Mouse (Mus musculus) midbrain, embryonic 14.5 days (tissue): ENCODE measurements at regions not wholly inside any gene's neighbourhood (a gene's known extent, or its start where the extent isn't known, plus 50 kb on each side); places are given as distances from the start of the nearest gene placed in this dataset.

Experiments
- ATAC-seq: fragments of 200-750 bp; cut with Nextera tagmentation; 2 replicates; pipeline ENCODE4 v1.8.0; 2017; ENCODE audit warnings: moderate number of reproducible peaks, moderate library complexity; ENCODE audit not compliant: low FRiP score, low TSS enrichment
- DNase-seq: peaks from one replicate; pipeline ENCODE4 v3.0.0-alpha.2; 2015
- H3K27ac ChIP-seq: fragments of 300-500 bp; sonication (generic); replicated peaks from 2 replicates; pipeline ENCODE4 v1.5.1; 2014; ENCODE audit warnings: mild to moderate bottlenecking, low read depth, low read length, moderate library complexity
- H3K27me3 ChIP-seq: fragments of 300-500 bp; sonication (generic); 2 replicates; pipeline ENCODE4 v1.6.1; 2014; ENCODE audit warnings: low read length, control low read depth, mixed read lengths; ENCODE audit not compliant: control insufficient read depth, insufficient read depth
- H3K36me3 ChIP-seq: fragments of 300-500 bp; sonication (generic); 2 replicates; pipeline ENCODE4 v1.6.1; 2014; ENCODE audit warnings: low read length, control low read depth; ENCODE audit not compliant: control insufficient read depth, insufficient read depth
- H3K4me1 ChIP-seq: fragments of 300-500 bp; sonication (generic); 2 replicates; pipeline ENCODE4 v1.6.1; 2014; ENCODE audit warnings: mild to moderate bottlenecking, antibody characterized with exemption, low read length, control low read depth; ENCODE audit not compliant: control insufficient read depth, insufficient read depth
- H3K4me2 ChIP-seq: fragments of 300-500 bp; sonication (generic); 2 replicates; pipeline ENCODE4 v1.6.1; 2014; ENCODE audit warnings: mild to moderate bottlenecking, low read length, moderate library complexity
- H3K4me3 ChIP-seq: fragments of 300-500 bp; sonication (generic); replicated peaks from 2 replicates; pipeline ENCODE4 v1.5.1; 2014; ENCODE audit warnings: low read depth, low read length
- H3K9ac ChIP-seq: fragments of 300-500 bp; sonication (generic); replicated peaks from 2 replicates; pipeline ENCODE4 v1.6.1; 2014; ENCODE audit warnings: mild to moderate bottlenecking, low read length, moderate library complexity
- H3K9me3 ChIP-seq: fragments of 300-500 bp; sonication (generic); 2 replicates; pipeline ENCODE4 v1.6.1; 2016; ENCODE audit warnings: low read length, control low read depth, mixed read lengths; ENCODE audit not compliant: control insufficient read depth
- WGBS: fragments of 180-500 bp; shearing (Covaris S2); extraction: QIAGEN DNeasy Blood & Tissue Kit; methylation state at CpG from one replicate; pipeline ENCODE4 v1.1.7; 2014; 5-methylcytosine and 5-hydroxymethylcytosine counted together

DNA sequence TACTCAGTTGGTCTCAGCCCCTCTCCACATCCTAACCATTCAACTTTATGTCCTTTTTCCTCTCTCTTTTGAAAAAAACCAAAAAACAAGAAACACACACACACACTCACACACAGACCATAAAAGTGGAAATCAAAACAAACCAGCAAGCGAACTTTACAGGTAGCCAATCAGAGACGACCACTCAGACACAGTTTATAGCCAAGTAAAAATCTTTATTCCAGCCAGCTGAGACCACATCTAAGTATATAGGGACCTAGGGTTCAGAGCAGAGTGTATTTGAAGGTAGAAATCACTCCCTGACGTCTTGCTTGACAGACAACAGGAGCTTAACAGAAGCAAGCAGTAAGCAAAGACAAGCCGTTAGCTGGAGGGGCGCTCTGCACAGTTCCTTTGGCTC lies 553.3 kb downstream of the Gm19410 start:
- no peak overlapping the region for H3K4me3 ChIP-seq
- no peak overlapping the region for H3K9ac ChIP-seq
- H3K4me1 ChIP-seq, result no peaks in the 10 kb centered on the region
- no peaks in the 10 kb centered on the region for H3K9me3 ChIP-seq
- no peak for DNase-seq
- no peak overlapping the region for H3K4me2 ChIP-seq
- H3K36me3 ChIP-seq, result no peaks in the 10 kb centered on the region
- WGBS, result 74% methylated on average over 5 of the region's 5 CpGs
- ATAC-seq, result no peak
- H3K27me3 ChIP-seq, result no peaks in the 10 kb centered on the region
- no peak overlapping the region for H3K27ac ChIP-seq

DNA sequence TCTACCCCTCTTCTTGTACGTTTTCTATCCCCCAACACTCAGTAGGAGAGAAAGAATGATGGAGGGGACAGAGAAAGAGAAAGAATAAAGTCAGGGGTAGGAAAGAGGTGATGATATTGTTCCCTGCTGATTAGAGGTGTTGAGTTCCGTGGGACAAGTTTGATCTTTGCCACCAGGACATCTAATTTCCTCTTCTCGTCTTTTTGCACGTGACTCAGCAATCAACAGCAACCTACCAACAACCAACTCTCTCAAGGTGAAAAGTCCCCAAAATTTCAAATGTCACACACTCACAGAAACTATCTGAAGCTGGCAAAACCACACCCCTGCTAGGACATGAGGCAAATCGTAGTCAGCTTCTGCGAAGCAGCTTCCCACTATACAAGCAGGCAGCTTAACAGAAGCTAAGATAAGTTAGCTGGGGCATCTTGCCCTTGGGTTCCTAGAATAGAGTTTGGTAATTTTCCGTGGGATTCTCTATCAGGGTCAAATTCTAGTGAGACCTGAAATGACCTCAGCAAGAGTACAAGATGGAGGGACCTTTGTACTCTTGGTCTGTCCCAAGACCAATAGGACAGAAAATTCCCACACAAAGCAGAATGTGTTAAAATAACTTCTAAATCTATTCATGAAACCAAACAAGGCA lies 553.8 kb downstream of the Gm19410 start:
- DNase-seq (no peak), ATAC-seq (no peak)
- Histone ChIP-seq H3K27ac (no peak overlapping the region), H3K4me2 (no peak overlapping the region), H3K9ac (no peak overlapping the region), H3K4me1 (no peaks in the 10 kb centered on the region), H3K27me3 (no peaks in the 10 kb centered on the region), H3K4me3 (no peak overlapping the region), H3K36me3 (no peaks in the 10 kb centered on the region), H3K9me3 (no peaks in the 10 kb centered on the region)
- WGBS, result 78% methylated on average over 7 of the region's 7 CpGs

DNA sequence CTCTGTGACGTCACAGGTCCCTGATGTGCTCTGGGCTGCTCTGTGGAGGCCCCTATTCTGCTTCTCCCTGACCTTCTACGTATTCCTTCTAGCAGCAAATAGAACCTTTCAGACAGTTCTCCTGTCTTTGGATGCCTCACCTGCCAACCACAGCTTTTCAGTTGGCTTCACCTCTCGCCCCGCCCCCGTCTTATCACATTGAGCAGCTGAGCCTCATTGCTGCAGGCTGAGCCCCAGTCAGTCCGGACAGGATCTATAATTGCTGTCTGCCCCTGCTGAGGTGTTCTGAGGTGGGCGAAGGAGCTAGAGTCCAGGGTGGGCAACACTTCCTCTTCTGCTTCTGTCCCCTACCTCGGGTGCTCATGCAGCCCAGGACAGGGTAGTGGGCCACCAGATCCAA lies 556.5 kb downstream of the Gm19410 start:
- H3K9ac ChIP-seq, result no peak overlapping the region
- H3K27me3 ChIP-seq, result no peaks in the 10 kb centered on the region
- 81% methylated on average over 8 of the region's 8 CpGs for WGBS
- no peak overlapping the region for H3K27ac ChIP-seq
- no peak overlapping the region for H3K4me2 ChIP-seq
- no peaks in the 10 kb centered on the region for H3K36me3 ChIP-seq
- H3K4me1 ChIP-seq, result no peaks in the 10 kb centered on the region
- H3K9me3 ChIP-seq, result no peaks in the 10 kb centered on the region
- DNase-seq (no peak), ATAC-seq (no peak)
- H3K4me3 ChIP-seq, result no peak overlapping the region

DNA sequence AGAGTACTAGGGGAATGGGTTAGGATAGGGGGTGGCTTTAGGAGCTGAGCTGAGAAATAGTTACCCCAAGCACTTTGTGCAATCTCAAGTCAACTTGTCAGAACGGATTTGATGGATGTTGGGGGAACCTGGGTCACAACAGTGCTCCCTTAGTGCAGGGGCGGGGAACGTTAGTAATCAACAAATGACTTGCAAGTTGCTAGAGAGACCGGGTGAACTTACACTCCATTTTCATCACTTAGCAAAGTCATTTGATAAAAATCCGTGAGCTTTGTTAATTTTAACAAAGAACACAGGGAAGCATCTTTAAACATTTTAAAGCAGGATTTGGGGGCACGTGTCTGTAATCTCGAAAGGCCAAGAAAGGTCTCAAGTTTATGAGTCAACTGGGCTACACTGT lies 557.0 kb downstream of the Gm19410 start:
- no peak for ATAC-seq
- no peak overlapping the region for H3K27ac ChIP-seq
- H3K36me3 ChIP-seq, result no peaks in the 10 kb centered on the region
- H3K9ac ChIP-seq, result no peak overlapping the region
- no peak overlapping the region for H3K4me2 ChIP-seq
- no peak for DNase-seq
- H3K9me3 ChIP-seq, result no peaks in the 10 kb centered on the region
- no peaks in the 10 kb centered on the region for H3K4me1 ChIP-seq
- H3K4me3 ChIP-seq, result no peak overlapping the region
- 83% methylated on average over 7 of the region's 7 CpGs for WGBS
- H3K27me3 ChIP-seq, result no peaks in the 10 kb centered on the region

DNA sequence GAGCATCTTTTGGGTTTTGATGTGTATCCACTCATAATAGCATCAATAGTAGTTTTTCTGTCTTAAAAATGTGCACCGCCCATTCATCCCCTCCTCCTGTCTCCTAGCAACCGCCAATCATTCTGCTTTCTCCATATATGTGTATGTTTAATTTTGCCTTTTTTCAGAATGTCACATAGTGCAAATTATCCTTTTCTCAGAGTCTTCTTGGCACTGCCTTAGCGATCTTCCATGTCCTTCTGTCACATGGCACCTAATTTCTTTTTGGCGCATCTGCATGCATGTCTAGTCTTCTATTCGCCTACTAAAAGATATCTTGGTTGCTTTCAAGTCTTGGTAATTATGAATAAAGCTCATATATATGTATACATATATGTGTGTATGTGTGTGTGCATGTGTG lies 573.0 kb downstream of the Gm19410 start:
- H3K4me1 ChIP-seq, result no peaks in the 10 kb centered on the region
- H3K4me3 ChIP-seq, result no peak overlapping the region
- no peak overlapping the region for H3K27ac ChIP-seq
- H3K4me2 ChIP-seq, result no peak overlapping the region
- DNase-seq (no peak), ATAC-seq (no peak)
- 96% methylated on average over 5 of the region's 5 CpGs for WGBS
- no peaks in the 10 kb centered on the region for H3K27me3 ChIP-seq
- H3K36me3 ChIP-seq, result no peaks in the 10 kb centered on the region
- H3K9ac ChIP-seq, result no peak overlapping the region
- H3K9me3 ChIP-seq, result no peaks in the 10 kb centered on the region

DNA sequence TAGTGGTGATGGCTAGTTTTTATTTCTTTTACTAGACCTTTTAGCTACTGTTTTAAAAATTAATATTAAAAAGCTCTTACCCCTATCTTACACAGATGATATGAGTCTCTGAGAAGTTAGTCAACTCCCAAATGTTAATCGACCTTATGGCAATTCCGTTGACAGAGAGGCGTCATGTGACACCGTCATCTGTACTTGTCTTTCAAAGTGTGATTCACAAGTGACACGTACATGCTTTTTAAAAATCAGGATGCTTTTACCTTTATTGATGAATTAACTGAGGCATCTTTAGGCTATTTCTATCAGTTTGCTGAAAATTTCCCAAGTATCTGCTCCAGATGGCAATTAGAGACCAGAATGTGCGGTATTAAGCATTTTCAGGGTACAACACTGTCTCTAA lies 573.9 kb downstream of the Gm19410 start:
- 92% methylated on average over 6 of the region's 6 CpGs for WGBS

DNA sequence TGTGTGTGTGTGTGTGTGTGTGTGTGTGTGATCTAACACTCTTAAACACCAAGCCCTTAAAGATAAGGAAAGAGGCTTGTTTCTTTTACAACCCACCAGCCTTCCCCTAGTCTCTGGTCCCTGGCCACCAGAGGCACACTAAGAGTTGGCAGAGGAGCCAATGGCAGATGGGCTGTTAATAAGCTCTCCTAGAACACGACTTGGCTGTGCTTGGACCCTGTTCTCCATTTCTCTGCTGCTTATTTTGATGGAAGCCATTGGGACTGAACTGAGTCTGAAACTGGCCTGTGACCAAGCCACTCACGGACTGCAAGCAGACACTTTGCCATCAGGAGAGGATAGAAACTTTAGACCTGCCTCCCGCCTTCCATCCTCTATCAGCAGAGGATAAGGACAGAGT lies 574.9 kb downstream of the Gm19410 start:
- 79% methylated on average over 3 of the region's 3 CpGs for WGBS
- Histone ChIP-seq H3K9ac (no peak overlapping the region), H3K9me3 (no peaks in the 10 kb centered on the region), H3K27ac (no peak overlapping the region), H3K4me3 (no peak overlapping the region), H3K36me3 (no peaks in the 10 kb centered on the region), H3K4me1 (no peaks in the 10 kb centered on the region), H3K27me3 (no peaks in the 10 kb centered on the region), H3K4me2 (no peak overlapping the region)
- DNase-seq (no peak), ATAC-seq (no peak)

More for the DNA sequence above, 573.9 kb downstream of the Gm19410 start:
- DNase-seq (no peak), ATAC-seq (no peak)
- Histone ChIP-seq H3K4me2 (no peak overlapping the region), H3K9me3 (no peaks in the 10 kb centered on the region), H3K27ac (no peak overlapping the region), H3K36me3 (no peaks in the 10 kb centered on the region), H3K4me1 (no peaks in the 10 kb centered on the region), H3K9ac (no peak overlapping the region), H3K4me3 (no peak overlapping the region), H3K27me3 (no peaks in the 10 kb centered on the region)

DNA sequence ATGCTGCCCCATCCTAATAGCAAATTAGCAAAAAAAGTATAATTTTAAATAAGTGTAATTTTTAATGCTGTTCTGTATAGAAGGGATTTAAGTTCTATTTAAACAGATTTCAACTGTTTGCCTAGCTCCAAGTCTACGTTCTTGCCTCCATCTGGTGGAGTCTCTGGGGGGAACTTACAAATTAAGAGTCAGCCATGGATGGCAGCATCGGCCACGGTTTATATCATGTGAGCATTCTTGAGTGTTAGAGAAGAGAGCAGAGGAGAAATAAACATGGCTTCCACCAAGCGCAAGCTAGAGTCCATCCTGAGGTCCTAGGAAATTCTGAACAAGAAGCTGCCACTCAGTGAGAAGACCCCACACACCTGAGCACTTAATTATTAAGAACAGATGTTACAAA lies 576.4 kb downstream of the Gm19410 start:
- Histone ChIP-seq H3K27ac (no peak overlapping the region), H3K4me1 (no peaks in the 10 kb centered on the region), H3K4me3 (no peak overlapping the region), H3K27me3 (no peaks in the 10 kb centered on the region), H3K9me3 (no peaks in the 10 kb centered on the region), H3K4me2 (no peak overlapping the region), H3K36me3 (no peaks in the 10 kb centered on the region), H3K9ac (no peak overlapping the region)
- DNase-seq, result peak; percentile 36
- ATAC-seq, result no peak
- WGBS, result 69% methylated on average over 4 of the region's 4 CpGs

DNA sequence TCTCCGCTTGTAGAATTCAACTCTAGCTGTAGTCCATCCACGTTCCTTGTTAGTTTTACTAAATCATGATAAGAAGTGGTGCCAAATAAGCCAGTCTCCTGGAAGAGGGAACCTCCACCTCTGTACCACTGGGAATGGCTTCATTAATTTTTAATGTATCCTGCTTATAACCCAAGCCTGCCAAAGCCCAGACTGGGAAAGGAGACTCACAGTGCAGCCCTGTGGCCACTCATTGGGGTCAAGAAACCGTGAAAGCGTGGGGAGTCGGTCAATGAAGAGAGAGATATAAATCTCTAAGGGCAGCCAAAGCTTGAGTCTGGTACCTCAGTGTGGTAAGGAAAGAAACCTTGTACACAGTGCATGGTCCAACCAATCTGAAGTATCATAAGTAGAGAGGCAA lies 577.1 kb downstream of the Gm19410 start:
- ATAC-seq, result no peak
- Histone ChIP-seq H3K27ac (no peak overlapping the region), H3K4me3 (no peak overlapping the region), H3K9ac (no peak overlapping the region), H3K27me3 (no peaks in the 10 kb centered on the region), H3K4me2 (no peak overlapping the region), H3K4me1 (no peaks in the 10 kb centered on the region), H3K9me3 (no peaks in the 10 kb centered on the region), H3K36me3 (no peaks in the 10 kb centered on the region)
- 85% methylated on average over 5 of the region's 5 CpGs for WGBS
- no peak for DNase-seq
